Mouse (Mus musculus) forebrain, embryonic 10.5 days (tissue): ENCODE data around the gene Rtn4rl1. TPM values are rescaled to one million over a fixed set of nuclear protein-coding genes. Genes with fewer than 3 reads are reported as not detected.
A peak's percentile ranks its signal among the peaks of the same experiment; 100 is the strongest.

ENCODE experiments used
- DNase-seq: peaks from one replicate; pipeline ENCODE4 v3.0.0-alpha.2; 2017; ENCODE audit warnings: low spot score; ENCODE audit errors: extremely low spot score
- H3K27ac ChIP-seq: fragments of 300-500 bp; sonication (generic); 2 replicates; pipeline ENCODE4 v1.5.1; 2016; ENCODE audit warnings: mild to moderate bottlenecking
- H3K27me3 ChIP-seq: fragments of 300-500 bp; sonication (generic); 2 replicates; pipeline ENCODE4 v1.6.1; 2016; ENCODE audit warnings: mild to moderate bottlenecking; ENCODE audit not compliant: poor library complexity, severe bottlenecking
- H3K36me3 ChIP-seq: fragments of 300-500 bp; sonication (generic); replicated peaks from 2 replicates; pipeline ENCODE4 v1.6.1; 2016; ENCODE audit warnings: mild to moderate bottlenecking, moderate library complexity
- H3K4me1 ChIP-seq: fragments of 300-500 bp; sonication (generic); 2 replicates; pipeline ENCODE4 v1.6.1; 2016
- H3K4me3 ChIP-seq: fragments of 300-500 bp; sonication (generic); 2 replicates; pipeline ENCODE4 v1.5.1; 2016; ENCODE audit warnings: mild to moderate bottlenecking, moderate library complexity
- H3K9me3 ChIP-seq: fragments of 300-500 bp; sonication (generic); 2 replicates; pipeline ENCODE4 v1.6.1; 2016; ENCODE audit warnings: mild to moderate bottlenecking, moderate library complexity
- WGBS: fragments of 180-500 bp; shearing (Covaris S2); methylation state at CpG from one replicate; pipeline ENCODE4 v1.1.7; 2016; 5-methylcytosine and 5-hydroxymethylcytosine counted together
- polyA plus RNA-seq: library from polyadenylated mRNA; unstranded; fragments of >200 nt; fragmentation: Nextera tagmentation; extraction: Ambion mirVana; gene quantifications from 2 replicates; pipeline ENCODE4 v1.2.1, GENCODE M21; 2016

Gene Rtn4rl1
- polyA plus RNA-seq, 1 experiment from 2014 or later: 1.1 TPM

- no peaks in the 10 kb centered on the region for H3K36me3 ChIP-seq
- peaks cover 99% of the 10 kb centered on the region for H3K27me3 ChIP-seq
- WGBS: 36% methylated on average over 6 of the region's 6 CpGs
- H3K27ac ChIP-seq: no peak overlapping the region
- no peak overlapping the region for H3K4me3 ChIP-seq
- no peaks in the 10 kb centered on the region for H3K9me3 ChIP-seq
- H3K4me1 ChIP-seq: peaks cover 64% of the 10 kb centered on the region
- DNase-seq: no peak
These were observed 2.5 kb downstream of the Rtn4rl1 start for GRCm38 (mm10) chr11:75196131-75196530.

- no peak for DNase-seq
- peaks cover 93% of the 10 kb centered on the region for H3K27me3 ChIP-seq
- 39% methylated on average over 7 of the region's 7 CpGs for WGBS
- no peak overlapping the region for H3K27ac ChIP-seq
- H3K9me3 ChIP-seq: no peaks in the 10 kb centered on the region
- H3K4me3 ChIP-seq: no peak overlapping the region
- no peaks in the 10 kb centered on the region for H3K36me3 ChIP-seq
- H3K4me1 ChIP-seq: peaks cover 58% of the 10 kb centered on the region
These were observed 4.4 kb downstream of the Rtn4rl1 start for GRCm38 (mm10) chr11:75197956-75198355.

GRCm38 (mm10) chr11:75198792-75199191 is 5.2 kb downstream of the Rtn4rl1 start:
- H3K36me3 ChIP-seq: no peaks in the 10 kb centered on the region
- WGBS: 78% methylated on average over 4 of the region's 4 CpGs
- peaks cover 93% of the 10 kb centered on the region for H3K27me3 ChIP-seq
- no peak overlapping the region for H3K27ac ChIP-seq
- no peak for DNase-seq
- H3K4me1 ChIP-seq: peaks cover 58% of the 10 kb centered on the region
- no peak overlapping the region for H3K4me3 ChIP-seq
- H3K9me3 ChIP-seq: no peaks in the 10 kb centered on the region

GRCm38 (mm10) chr11:75199951-75200350 is 6.4 kb downstream of the Rtn4rl1 start:
- no peak overlapping the region for H3K27ac ChIP-seq
- 93% methylated on average over 5 of the region's 5 CpGs for WGBS
- H3K27me3 ChIP-seq: peaks cover 86% of the 10 kb centered on the region
- no peaks in the 10 kb centered on the region for H3K36me3 ChIP-seq
- DNase-seq: no peak
- H3K4me1 ChIP-seq: peaks cover 58% of the 10 kb centered on the region
- no peak overlapping the region for H3K4me3 ChIP-seq
- no peaks in the 10 kb centered on the region for H3K9me3 ChIP-seq

- Histone ChIP-seq H3K4me3 (no peak overlapping the region), H3K9me3 (no peaks in the 10 kb centered on the region), H3K36me3 (no peaks in the 10 kb centered on the region), H3K27ac (no peak overlapping the region), H3K27me3 (peaks cover 76% of the 10 kb centered on the region), H3K4me1 (peaks cover 57% of the 10 kb centered on the region)
- DNase-seq: no peak
- 92% methylated on average over 12 of the region's 12 CpGs for WGBS
These were observed 7.4 kb downstream of the Rtn4rl1 start for GRCm38 (mm10) chr11:75200935-75201334.

GRCm38 (mm10) chr11:75201721-75202120 is 8.1 kb downstream of the Rtn4rl1 start:
- H3K27me3 ChIP-seq: peaks cover 68% of the 10 kb centered on the region
- no peaks in the 10 kb centered on the region for H3K9me3 ChIP-seq
- no peak overlapping the region for H3K27ac ChIP-seq
- peaks cover 50% of the 10 kb centered on the region for H3K4me1 ChIP-seq
- no peak for DNase-seq
- H3K36me3 ChIP-seq: no peaks in the 10 kb centered on the region
- H3K4me3 ChIP-seq: no peak overlapping the region
- WGBS: 73% methylated on average over 8 of the region's 8 CpGs

- WGBS: 85% methylated on average over 4 of the region's 4 CpGs
- no peak overlapping the region for H3K4me3 ChIP-seq
- no peaks in the 10 kb centered on the region for H3K36me3 ChIP-seq
- no peak for DNase-seq
- peaks cover 46% of the 10 kb centered on the region for H3K27me3 ChIP-seq
- H3K4me1 ChIP-seq: peaks cover 42% of the 10 kb centered on the region
- no peaks in the 10 kb centered on the region for H3K9me3 ChIP-seq
- H3K27ac ChIP-seq: no peak overlapping the region
These were observed 10.3 kb downstream of the Rtn4rl1 start for GRCm38 (mm10) chr11:75203926-75204325.

- peak overlapping the region; percentile 12; the same call in 1 of the 2 replicates for H3K27ac ChIP-seq
- H3K27me3 ChIP-seq: peaks cover 43% of the 10 kb centered on the region
- H3K9me3 ChIP-seq: no peaks in the 10 kb centered on the region
- H3K4me3 ChIP-seq: no peak overlapping the region
- no peak for DNase-seq
- no peaks in the 10 kb centered on the region for H3K36me3 ChIP-seq
- 28% methylated on average over 9 of the region's 9 CpGs for WGBS
- peaks cover 47% of the 10 kb centered on the region for H3K4me1 ChIP-seq
These were observed 10.9 kb downstream of the Rtn4rl1 start for GRCm38 (mm10) chr11:75204472-75204871.

- no peak overlapping the region for H3K4me3 ChIP-seq
- no peaks in the 10 kb centered on the region for H3K9me3 ChIP-seq
- no peak overlapping the region for H3K27ac ChIP-seq
- 69% methylated on average over 4 of the region's 4 CpGs for WGBS
- DNase-seq: no peak
- H3K4me1 ChIP-seq: peaks cover 66% of the 10 kb centered on the region
- H3K36me3 ChIP-seq: no peaks in the 10 kb centered on the region
- peaks cover 39% of the 10 kb centered on the region for H3K27me3 ChIP-seq
These were observed 12.8 kb downstream of the Rtn4rl1 start for GRCm38 (mm10) chr11:75206347-75206746.

- no peak for DNase-seq
- no peak overlapping the region for H3K4me3 ChIP-seq
- peak overlapping the region; percentile 61 for H3K27ac ChIP-seq
- H3K9me3 ChIP-seq: no peaks in the 10 kb centered on the region
- H3K27me3 ChIP-seq: peaks cover 43% of the 10 kb centered on the region
- no peaks in the 10 kb centered on the region for H3K36me3 ChIP-seq
- 66% methylated on average over 4 of the region's 4 CpGs for WGBS
- peaks cover 76% of the 10 kb centered on the region for H3K4me1 ChIP-seq
These were observed 15.8 kb downstream of the Rtn4rl1 start for GRCm38 (mm10) chr11:75209363-75209762.

GRCm38 (mm10) chr11:75210093-75210492 is 16.5 kb downstream of the Rtn4rl1 start:
- Histone ChIP-seq H3K36me3 (no peaks in the 10 kb centered on the region), H3K4me3 (no peak overlapping the region), H3K4me1 (peaks cover 76% of the 10 kb centered on the region), H3K27me3 (peaks cover 51% of the 10 kb centered on the region), H3K9me3 (no peaks in the 10 kb centered on the region), H3K27ac (peak overlapping the region; percentile 61)
- no peak for DNase-seq
- 50% methylated on average over 4 of the region's 4 CpGs for WGBS

- H3K36me3 ChIP-seq: no peaks in the 10 kb centered on the region
- peaks cover 57% of the 10 kb centered on the region for H3K27me3 ChIP-seq
- DNase-seq: no peak
- no peak overlapping the region for H3K4me3 ChIP-seq
- no peaks in the 10 kb centered on the region for H3K9me3 ChIP-seq
- WGBS: 34% methylated on average over 6 of the region's 6 CpGs
- H3K4me1 ChIP-seq: peaks cover 75% of the 10 kb centered on the region
- peak overlapping the region; percentile 72 for H3K27ac ChIP-seq
These were observed 17.2 kb downstream of the Rtn4rl1 start for GRCm38 (mm10) chr11:75210755-75211154.

- no peak overlapping the region for H3K4me3 ChIP-seq
- no peaks in the 10 kb centered on the region for H3K36me3 ChIP-seq
- WGBS: 42% methylated on average over 8 of the region's 8 CpGs
- no peak for DNase-seq
- H3K9me3 ChIP-seq: no peaks in the 10 kb centered on the region
- H3K27me3 ChIP-seq: peaks cover 68% of the 10 kb centered on the region
- peaks cover 87% of the 10 kb centered on the region for H3K4me1 ChIP-seq
- peak overlapping the region; percentile 74 for H3K27ac ChIP-seq
These were observed 18.6 kb downstream of the Rtn4rl1 start for GRCm38 (mm10) chr11:75212031-75212667.
